In the genomic region with DNA sequence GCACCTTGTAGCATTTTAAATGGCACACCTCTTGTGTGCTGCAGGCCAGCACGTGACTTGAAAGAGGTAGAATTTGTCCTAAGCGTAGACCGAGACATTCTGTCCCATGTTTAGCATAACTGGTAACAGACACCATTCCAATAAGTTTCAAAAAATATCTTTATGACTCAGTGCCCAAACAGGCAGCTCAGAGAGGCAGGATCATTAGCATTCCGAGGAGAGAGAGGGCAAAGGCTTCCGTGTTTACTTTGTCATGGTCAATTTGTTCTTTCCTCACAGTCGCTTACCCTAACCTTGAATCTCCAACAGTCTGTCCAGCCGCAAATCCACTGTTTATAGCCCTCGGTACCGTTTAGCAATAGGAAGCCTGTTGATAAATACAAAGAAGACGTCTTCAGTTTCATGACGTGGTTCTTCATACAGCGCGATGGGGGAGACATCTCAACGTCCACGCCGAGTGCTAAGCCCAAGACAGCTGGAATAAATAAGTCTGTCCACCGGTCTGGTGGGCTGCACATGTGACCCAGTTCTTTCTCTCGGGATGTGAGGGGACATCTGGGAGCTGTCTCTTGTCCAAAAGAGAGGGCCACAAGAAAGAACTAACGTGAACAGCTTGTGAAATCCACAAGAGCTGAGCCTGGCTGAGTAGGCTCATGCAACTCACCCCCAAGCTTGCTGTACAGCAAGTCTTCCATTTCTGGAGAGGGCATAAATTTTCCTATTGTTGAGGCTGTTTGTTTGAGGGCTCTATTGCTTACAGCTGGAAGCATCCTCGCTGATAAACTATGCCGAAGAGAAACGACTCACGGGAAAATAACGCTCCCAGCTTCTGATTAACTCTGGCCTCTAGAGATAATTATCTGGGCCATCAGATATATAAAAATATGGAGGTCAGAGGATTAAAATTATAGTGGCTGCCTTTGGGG, we compare ENCODE assay signal across 9 mouse cellular contexts. TPM values are rescaled to one million over a fixed set of nuclear protein-coding genes. Genes with fewer than 3 reads are reported as not detected.
A peak's percentile ranks its signal among the peaks of the same experiment; 100 is the strongest.
DNase-seq lines count a peak whose midpoint lies in the region; ATAC-seq and TF ChIP-seq lines count a peak whose summit lies in the region.
"Had no signal": no experiment of that assay in that cellular context is flagged by ENCODE, and none has a peak within 500 bp of the region (broad histone marks: within the 10 kb centered on the region; RNA-seq: fewer than 3 reads in every experiment).

No protein-coding gene starts in this region.

- WGBS in midbrain, postnatal 0 days: 68% methylated on average over 24 of the region's 24 CpGs
- 66% methylated on average over 24 of the region's 24 CpGs for WGBS in midbrain, embryonic 15.5 days
- 53% methylated on average over 24 of the region's 24 CpGs for WGBS in cerebellum, adult 2 months

- no peak overlapping the region for H3K27ac ChIP-seq in midbrain, postnatal 0 days (ENCODE audit: low read depth, low read length)
- H3K27ac ChIP-seq in midbrain, embryonic 15.5 days: no peak overlapping the region
- no peak overlapping the region for H3K27ac ChIP-seq in cerebellum, adult 2 months (ENCODE audit: insufficient read depth, low read length)
- H3K27ac ChIP-seq: left cerebral cortex, adult 2 months had no signal

- no peak overlapping the region for H3K9ac ChIP-seq in midbrain, postnatal 0 days (replicated peaks; ENCODE audit: low read length, poor library complexity, severe bottlenecking)
- H3K9ac ChIP-seq in midbrain, embryonic 15.5 days: no peak overlapping the region

- DNase-seq in adrenal gland, adult (ENCODE audit: inconsistent age in 2 of 2, low spot score in 1 of 2): peak; percentile 38 to 80
- DNase-seq in adrenal gland, adult 18-20 months (ENCODE audit: low spot score in 2 of 2): no peak
- peak; percentile 2 for DNase-seq in midbrain, postnatal 0 days (ENCODE audit: low spot score)
- DNase-seq in kidney, postnatal 36 days: peak; percentile 27 to 49
- DNase-seq in urinary bladder, adult 2 months (ENCODE audit: low spot score): no peak
- DNase-seq in cerebellum, adult 2 months: no peak
- DNase-seq in thymus, postnatal 36 days: no peak

- H3K36me3 ChIP-seq in midbrain, postnatal 0 days (ENCODE audit: insufficient read depth, low read length): no peaks in the 10 kb centered on the region
- H3K36me3 ChIP-seq in midbrain, embryonic 15.5 days (replicated peaks): no peaks in the 10 kb centered on the region

- H3K27me3 ChIP-seq in midbrain, postnatal 0 days (ENCODE audit: insufficient read depth, low read length): no peaks in the 10 kb centered on the region
- no peaks in the 10 kb centered on the region for H3K27me3 ChIP-seq in midbrain, embryonic 15.5 days (replicated peaks)
- H3K27me3 ChIP-seq in cerebellum, adult 2 months (ENCODE audit: control insufficient read depth, insufficient read depth, low read length): no peaks in the 10 kb centered on the region

- ATAC-seq in midbrain, postnatal 0 days (ENCODE audit: low FRiP score): no peak
- ATAC-seq in midbrain, embryonic 15.5 days (replicated peaks): no peak

- no peak overlapping the region for H3K4me3 ChIP-seq in midbrain, postnatal 0 days (ENCODE audit: low read depth, low read length)
- no peak overlapping the region for H3K4me3 ChIP-seq in midbrain, embryonic 15.5 days
- H3K4me3 ChIP-seq in cerebellum, adult 2 months (replicated peaks; ENCODE audit: insufficient read depth, low read depth, low read length): no peak overlapping the region
- H3K4me3 ChIP-seq: left cerebral cortex, adult 2 months had no signal

- H3K4me2 ChIP-seq in midbrain, postnatal 0 days (ENCODE audit: low read depth, low read length, poor library complexity, severe bottlenecking): no peak overlapping the region
- no peak overlapping the region for H3K4me2 ChIP-seq in midbrain, embryonic 15.5 days

- no peaks in the 10 kb centered on the region for H3K4me1 ChIP-seq in midbrain, postnatal 0 days (ENCODE audit: insufficient read depth, low read length)
- no peaks in the 10 kb centered on the region for H3K4me1 ChIP-seq in midbrain, embryonic 15.5 days
- H3K4me1 ChIP-seq in cerebellum, adult 2 months (ENCODE audit: control insufficient read depth, insufficient read depth, low read length): no peaks in the 10 kb centered on the region

- TF ChIP-seq CTCF in midbrain, postnatal 0 days (IDR thresholded peaks at IDR 0.05): no peak
- TF ChIP-seq CTCF in cerebellum, adult 2 months (IDR thresholded peaks at IDR 0.05; ENCODE audit: borderline replicate concordance, insufficient read depth, low read depth, low read length): no peak

- H3K9me3 ChIP-seq in midbrain, postnatal 0 days (ENCODE audit: low read length): no peaks in the 10 kb centered on the region
- no peaks in the 10 kb centered on the region for H3K9me3 ChIP-seq in midbrain, embryonic 15.5 days

- no peak for TF ChIP-seq POLR2A in cerebellum, adult 2 months (IDR thresholded peaks at IDR 0.05; ENCODE audit: borderline replicate concordance, insufficient read depth, low read length)

RNA-seq across cellular contexts. Expression of a gene that starts 47.7 kb away (rescaled TPM):
- 100 to 1,000 TPM; 320 to 493 TPM for total RNA-seq in adrenal gland, adult 18-20 months (2021)
- 103 and 120 TPM in 2 replicates for total RNA-seq in midbrain, postnatal 0 days (2014; rRNA removed)
- 89.7 and 91.4 TPM in 2 replicates for polyA plus RNA-seq in midbrain, postnatal 0 days (2015; fragmentation: Nextera tagmentation; extraction: Ambion mirVana)
- 109 and 116 TPM in 2 replicates for polyA plus RNA-seq in midbrain, embryonic 15.5 days (2015; fragmentation: Nextera tagmentation; extraction: Ambion mirVana)
- 136 and 138 TPM in 2 replicates for polyA plus RNA-seq in urinary bladder, adult 2 months (2012; rRNA removed)
- polyA plus RNA-seq in cerebellum, adult 2 months (2012; rRNA removed): 87.2 and 90.3 TPM in 2 replicates

Comparison
In these comparisons a context has a peak if more than half of its experiments do, and no peak if none do; other contexts are left out.
1. DNase-seq: peak in adrenal gland, adult (2 of 2), midbrain, postnatal 0 days (single experiment) and kidney, postnatal 36 days (2 of 2); none in adrenal gland, adult 18-20 months (0 of 2), urinary bladder, adult 2 months (single experiment), cerebellum, adult 2 months (0 of 2) and thymus, postnatal 36 days (0 of 2).